Mouse (Mus musculus) heart, postnatal 25 days (tissue): ENCODE data around the gene Gm11020. TPM values are rescaled to one million over a fixed set of nuclear protein-coding genes. Genes with fewer than 3 reads are reported as not detected.

Experiments used
- total RNA-seq, 2 experiments: library from RNA; stranded (reverse); gene quantifications; 2 replicates each; pipeline ENCODE4 v1.2.3; 2021

The Gm11020 gene
- total RNA-seq, 2 experiments from 2014 or later, result not detected

Other genes starting within 250 kb of the Gm11020 start
- 100 to 1,000 TPM; 127 to 153 TPM for gene Cdh5, start 219.9 kb upstream of the Gm11020 start, total RNA-seq
- gene Bean1, start 151.1 kb upstream of the Gm11020 start, total RNA-seq, result 1 to 10 TPM in 1 of 2 experiments, under 1 TPM in 1; 0.98 to 1.2 TPM
- gene Tk2, start 73.0 kb upstream of the Gm11020 start, total RNA-seq, result 1 to 10 TPM; 7.1 to 7.3 TPM
- 1 to 10 TPM; 4.7 to 5.0 TPM for gene Cklf, start 70.7 kb upstream of the Gm11020 start, total RNA-seq
- not detected for gene Cmtm2a, start 28.4 kb upstream of the Gm11020 start, total RNA-seq
- not detected for gene Gm45711, start 11.5 kb upstream of the Gm11020 start, total RNA-seq
- gene Cmtm1, start 11.4 kb upstream of the Gm11020 start, total RNA-seq, result not detected
- gene Cmtm2b, start 663 bp downstream of the Gm11020 start, total RNA-seq, result not detected
- gene Cmtm3, start 17.8 kb downstream of the Gm11020 start, total RNA-seq, result 10 to 100 TPM; 14.6 to 19.4 TPM
- 10 to 100 TPM; 10.5 to 10.6 TPM for gene Cmtm4, start 74.2 kb downstream of the Gm11020 start, total RNA-seq
- 100 to 1,000 TPM in 1 of 2 experiments, 10 to 100 TPM in 1; 93.5 to 104 TPM for gene Dync1li2, start 121.5 kb downstream of the Gm11020 start, total RNA-seq
- gene Terb1, start 188.3 kb downstream of the Gm11020 start, total RNA-seq, result not detected
- 10 to 100 TPM; 29.6 to 30.5 TPM for gene Nae1, start 213.1 kb downstream of the Gm11020 start, total RNA-seq
- gene Car7, start 213.1 kb downstream of the Gm11020 start, total RNA-seq, result 1 to 10 TPM; 2.9 to 3.4 TPM